Mouse (Mus musculus) right cerebral cortex, adult 2 months (tissue): ENCODE data around the gene Oaz2.
A peak's percentile ranks its signal among the peaks of the same experiment; 100 is the strongest.
"Not testable (repeated sequence)": the region's sequence is repeated elsewhere in the genome, so short reads cannot be mapped to it uniquely, and the experiment has no call there.

Source experiments
- DNase-seq, 2 experiments: peaks; one replicate each; pipeline ENCODE4 v3.0.0; 2021 to 2022; ENCODE audit warnings: low spot score in 2 of 2

Oaz2 gene

DNA sequence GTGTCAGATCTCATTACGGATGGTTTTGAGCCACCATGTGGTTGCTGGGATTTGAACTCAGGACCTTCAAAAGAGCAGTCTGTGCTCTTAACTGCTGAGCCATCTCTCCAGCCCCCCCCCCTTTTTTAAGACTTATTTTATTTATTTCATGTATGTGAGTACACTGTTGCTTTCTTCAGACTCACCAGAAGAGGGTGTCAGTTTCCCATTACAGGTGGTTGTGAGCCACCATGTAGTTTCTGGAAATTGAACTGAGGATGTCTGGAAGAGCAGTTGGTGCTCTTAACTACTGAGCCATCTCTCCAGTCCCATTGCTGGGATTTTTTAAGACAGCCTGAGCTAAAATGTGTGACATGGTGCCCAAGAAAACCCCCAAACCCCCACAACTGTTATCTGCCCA lies 15.8 kb upstream of the Oaz2 start:
- DNase-seq, result not testable (repeated sequence)

- no peak for DNase-seq
Measured at GRCm38 (mm10) chr9:65653741-65654140, 14.1 kb upstream of the Oaz2 start.

GRCm38 (mm10) chr9:65654700-65655237 lies 13.0 kb upstream of the Oaz2 start:
- no peak for DNase-seq

DNA sequence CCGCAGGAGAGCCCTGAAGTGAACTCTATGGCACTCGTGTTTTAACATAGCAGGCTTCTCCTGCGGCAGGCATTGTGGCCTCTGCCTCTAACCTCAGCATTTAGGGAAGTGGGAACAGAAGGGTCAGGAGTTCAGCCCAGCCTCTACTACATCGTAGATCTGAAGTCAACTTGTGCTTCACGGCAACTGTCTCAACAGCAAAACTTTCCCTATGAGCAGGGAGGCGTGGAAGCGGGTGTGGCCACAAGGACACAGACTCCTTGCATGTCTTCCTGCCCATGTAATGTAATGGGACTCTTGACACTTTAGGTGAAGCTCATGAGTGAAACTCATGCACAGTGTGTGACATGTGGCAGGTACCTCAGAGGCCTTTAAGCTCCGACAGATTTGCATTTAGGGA lies 12.3 kb upstream of the Oaz2 start:
- DNase-seq, result no peak

DNA sequence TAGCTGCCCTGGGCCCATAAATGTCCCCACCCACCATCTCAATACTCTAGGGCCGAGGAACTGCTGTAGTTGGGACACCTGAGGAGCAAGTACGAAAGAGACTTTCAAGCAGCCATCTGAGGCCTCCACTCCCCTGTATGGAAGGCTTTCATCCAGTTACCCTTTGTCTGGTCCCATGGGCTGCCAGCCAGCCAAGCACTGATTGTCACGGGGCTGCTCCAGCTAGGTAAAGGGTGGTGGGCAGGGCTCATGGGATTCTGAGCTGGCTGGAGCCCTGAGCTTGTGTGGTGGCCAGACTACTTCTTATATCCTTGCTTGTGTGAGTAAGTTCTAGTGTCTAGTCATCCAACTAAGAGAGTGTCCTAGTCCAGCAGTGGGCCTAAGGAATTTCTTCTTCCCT lies 10.6 kb upstream of the Oaz2 start:
- no peak for DNase-seq

GRCm38 (mm10) chr9:65661029-65661428 lies 6.8 kb upstream of the Oaz2 start:
- DNase-seq, result no peak

DNA sequence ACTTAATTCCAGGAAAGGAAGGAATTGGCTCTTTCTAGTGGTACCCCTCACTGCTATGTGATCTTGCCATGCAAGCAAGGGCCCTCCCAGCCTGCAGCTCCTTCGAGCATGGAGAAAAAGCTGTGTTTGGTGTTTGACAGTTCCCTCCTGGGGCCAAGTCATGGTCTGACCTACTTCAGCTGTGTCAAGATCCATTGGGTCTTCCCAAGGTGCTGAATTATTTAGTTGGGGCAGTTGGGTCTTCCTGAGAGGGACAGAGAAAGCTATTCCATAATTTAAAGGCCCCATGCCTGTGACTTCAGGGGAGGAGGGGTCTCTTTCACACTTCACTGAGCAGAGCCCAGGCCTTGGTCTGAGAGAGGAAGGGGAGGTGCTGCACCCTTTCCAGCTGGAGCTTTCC lies 6.3 kb upstream of the Oaz2 start:
- DNase-seq, result no peak

DNA sequence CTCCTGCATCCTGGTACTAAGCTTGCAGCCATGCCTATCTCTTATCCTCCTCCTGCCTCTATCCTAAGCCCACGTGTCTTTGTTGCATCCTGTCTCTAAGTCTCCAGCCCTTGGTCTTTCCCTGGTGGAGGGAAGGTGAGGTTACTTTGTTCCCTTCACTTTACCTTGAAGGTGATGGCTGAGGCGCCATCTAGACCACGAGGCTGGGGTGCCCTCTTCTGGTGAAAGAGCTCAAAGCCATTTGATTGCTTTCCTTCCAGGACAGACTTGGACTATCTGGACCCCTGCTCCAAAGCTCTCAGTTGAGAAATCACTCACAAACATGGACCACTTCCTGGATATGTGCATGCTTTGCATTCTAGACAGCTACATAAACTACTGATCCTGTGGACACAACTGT lies 3.6 kb upstream of the Oaz2 start:
- peak; percentile 75 to 79 for DNase-seq

DNA sequence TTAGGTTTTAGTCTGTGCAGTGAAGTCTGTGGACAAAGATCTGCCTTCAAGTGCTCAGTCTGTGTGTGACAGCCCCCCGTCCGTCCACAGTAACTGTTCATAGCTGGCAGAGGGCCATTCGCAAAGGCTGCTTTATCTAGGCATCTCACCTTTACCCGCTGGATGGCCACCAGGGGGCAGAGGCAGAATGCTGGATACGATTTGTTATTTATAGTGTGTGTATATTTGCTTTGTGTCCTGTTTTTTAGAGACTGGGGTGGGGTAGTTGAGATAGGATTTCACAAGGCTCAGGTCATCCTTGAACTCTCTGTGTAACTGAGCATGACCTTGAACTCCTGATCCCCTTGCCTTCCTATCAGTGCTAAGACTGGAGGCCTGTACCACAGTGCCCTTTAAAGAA lies 1.8 kb upstream of the Oaz2 start:
- DNase-seq, result peak; percentile 56 to 71

DNA sequence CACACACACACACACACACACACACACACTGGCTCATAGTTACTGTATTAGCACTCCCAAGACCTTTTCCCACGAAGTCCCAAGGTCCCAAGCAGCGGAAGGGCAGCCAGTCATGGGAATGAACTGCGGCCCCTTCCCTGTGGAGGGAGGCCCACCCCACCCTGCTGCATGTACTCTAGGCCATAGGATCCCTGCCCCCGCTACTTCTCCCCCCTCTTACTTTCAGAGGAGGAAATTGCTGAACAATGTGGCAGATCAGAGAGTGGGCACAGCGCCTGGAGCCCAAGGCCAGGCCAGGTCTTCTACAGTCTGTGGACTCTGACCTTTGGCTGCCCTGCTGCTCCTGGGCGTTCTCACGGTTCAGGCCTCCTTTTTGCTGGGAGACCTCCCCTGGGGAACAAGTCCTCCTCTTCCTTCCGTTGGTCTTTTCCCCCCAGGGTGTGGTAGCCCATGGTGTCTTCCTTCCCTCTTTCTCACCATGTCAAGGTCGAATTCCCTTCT lies 3.7 kb downstream of the Oaz2 start:
- no peak for DNase-seq

DNA sequence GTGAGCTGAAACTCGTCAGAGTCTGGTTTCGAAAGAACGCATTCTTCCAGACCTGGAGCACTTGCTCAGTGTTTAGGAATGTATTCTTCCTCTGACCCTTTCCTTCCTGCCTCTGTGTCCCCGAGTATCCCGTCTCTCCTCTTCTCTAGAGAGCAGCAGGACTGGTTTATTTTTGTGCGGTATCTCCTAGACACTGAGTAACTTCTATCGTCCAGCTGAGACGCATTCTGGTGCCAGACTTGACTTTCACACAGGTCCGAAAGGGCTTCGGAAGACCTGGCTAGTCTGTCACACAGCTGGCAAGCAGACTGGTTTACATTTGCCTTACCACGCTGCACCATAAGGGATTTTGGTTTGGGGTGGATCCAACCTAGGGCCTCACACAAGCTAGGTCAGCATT lies 5.2 kb downstream of the Oaz2 start:
- no peak for DNase-seq

DNA sequence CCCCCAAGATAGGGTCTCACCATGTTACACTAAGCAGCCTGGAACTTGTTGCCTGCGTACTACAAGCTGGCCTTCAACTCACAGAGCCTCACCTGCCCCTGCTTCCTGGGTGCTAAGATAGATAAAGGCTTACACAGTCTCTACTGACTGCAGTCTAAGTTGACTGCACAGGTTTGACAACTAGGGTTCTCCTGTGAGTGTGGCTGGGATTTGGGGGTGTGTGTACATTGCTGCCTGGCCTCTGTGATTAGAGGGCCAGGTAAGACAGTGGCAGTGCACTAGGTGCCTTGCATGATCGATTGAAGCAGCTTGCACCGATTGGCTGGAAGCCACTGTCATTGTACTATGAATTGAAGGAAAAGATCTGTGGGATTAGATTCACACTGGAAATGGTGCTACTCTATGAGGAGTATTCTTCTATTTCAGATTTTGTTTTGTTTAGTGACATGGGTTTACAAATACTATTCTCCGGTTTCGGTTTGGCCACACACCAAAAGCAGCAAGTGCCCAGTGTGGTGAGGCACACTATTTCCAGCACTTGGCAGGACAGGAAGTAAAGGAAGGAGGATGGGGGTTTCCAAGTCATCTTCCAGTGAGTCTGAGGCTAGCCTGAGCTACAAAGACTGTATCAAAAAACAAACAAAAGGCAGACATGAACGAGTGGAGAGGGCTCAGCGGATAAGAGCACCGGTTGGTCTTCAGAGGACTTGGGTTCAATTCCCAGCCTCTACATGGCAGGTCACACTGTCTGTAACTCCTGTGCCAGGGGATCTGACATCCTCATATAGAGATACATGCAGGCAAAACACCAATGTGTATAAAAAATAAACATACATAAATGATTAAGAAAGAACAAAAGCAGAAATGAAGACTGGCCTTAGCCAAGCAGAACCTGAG lies 7.9 kb downstream of the Oaz2 start:
- DNase-seq, result no peak

- DNase-seq, result peak; percentile 95 to 96
Measured at GRCm38 (mm10) chr9:65676358-65677118, 8.7 kb downstream of the Oaz2 start.

DNA sequence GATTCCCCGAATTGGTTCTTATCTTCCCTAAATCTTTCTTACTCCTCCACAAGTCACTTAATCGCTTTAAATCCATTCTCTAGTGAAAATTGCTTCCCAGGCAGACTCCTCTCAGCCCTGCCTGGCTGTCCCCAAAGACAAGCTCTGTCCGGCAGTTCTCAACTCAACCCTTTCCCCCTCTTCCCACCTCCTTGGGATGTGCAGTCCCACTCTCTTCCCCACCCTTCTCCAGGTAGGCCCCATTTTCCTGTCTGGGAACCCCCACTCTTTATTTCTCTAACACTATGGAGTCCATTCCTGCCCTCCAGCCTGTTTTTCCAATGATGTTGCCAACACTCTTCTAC lies 9.3 kb downstream of the Oaz2 start:
- DNase-seq, result no peak

DNA sequence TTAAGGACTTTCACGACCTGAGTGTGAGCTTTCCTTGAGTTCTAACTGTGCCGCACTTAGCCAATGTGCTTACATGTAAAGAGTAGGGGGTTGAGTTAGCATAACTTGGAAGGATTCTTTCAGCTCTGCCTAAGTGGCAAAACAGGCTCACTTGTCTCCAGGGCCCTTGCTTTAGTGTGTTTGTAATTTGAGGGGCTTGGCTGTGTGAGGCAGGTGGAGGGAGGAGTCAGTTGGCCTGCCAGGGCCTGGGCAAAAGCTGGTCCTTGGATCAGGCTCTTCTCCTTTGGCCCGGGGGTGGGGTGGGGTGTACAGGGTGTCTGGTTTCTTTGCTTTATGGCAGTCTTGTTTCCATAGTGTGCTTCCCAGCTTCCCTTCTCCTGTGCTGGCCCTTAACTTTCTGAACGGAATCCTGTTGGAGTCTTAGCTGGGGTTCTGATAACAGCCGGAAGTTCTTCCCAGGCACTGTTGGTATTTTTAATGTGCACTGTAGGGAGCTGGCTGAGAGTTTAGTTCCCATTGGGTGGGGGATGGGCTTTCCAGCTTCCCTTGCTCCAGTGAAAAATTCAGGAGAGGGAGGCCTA lies 11.5 kb downstream of the Oaz2 start:
- no peak for DNase-seq

GRCm38 (mm10) chr9:65680938-65681633 lies 13.3 kb downstream of the Oaz2 start:
- DNase-seq, result no peak

GRCm38 (mm10) chr9:65681634-65681940 lies 13.8 kb downstream of the Oaz2 start:
- no peak for DNase-seq

DNA sequence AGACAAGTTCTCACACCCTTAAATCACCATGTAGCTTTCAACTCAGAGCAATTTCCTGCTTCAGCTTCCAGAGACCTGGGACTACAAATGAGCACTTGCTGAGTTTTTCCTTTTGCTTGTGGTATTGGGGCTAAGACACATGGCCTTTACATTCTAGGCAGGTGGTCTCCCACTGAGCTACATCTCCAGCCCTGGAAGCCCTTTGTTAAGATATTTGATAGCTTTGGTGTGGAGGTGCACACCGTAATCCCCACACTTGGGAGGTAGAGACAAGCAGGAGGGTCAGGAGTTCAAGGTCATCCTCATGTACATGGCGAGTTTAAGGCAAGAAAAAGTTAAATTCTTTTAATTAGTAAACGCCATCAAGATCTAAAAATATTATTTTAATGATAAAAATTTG lies 14.4 kb downstream of the Oaz2 start:
- DNase-seq, result no peak

GRCm38 (mm10) chr9:65682994-65683393 lies 15.2 kb downstream of the Oaz2 start:
- DNase-seq, result no peak

GRCm38 (mm10) chr9:65684704-65685103 lies 16.9 kb downstream of the Oaz2 start:
- no peak for DNase-seq

DNA sequence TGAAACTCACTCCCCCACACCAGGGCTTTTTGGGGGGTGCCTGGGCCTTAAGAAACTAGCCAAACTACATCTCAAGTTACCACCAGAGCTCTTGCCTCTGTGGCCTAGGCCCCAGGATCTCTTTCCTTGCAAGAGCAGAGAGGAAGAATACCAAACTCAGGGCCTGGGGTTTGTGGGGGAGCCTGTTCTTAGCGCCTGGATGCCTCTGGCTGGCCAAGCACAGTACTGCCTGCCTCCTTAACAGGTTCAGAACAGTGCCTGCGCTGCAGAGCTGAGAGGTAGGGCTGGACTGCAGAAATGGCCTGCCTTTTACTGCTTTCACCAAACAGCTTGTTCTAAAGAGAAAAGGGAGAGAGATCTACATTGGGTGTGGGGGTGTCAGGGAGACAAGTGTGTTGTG lies 22.1 kb downstream of the Oaz2 start:
- not testable (repeated sequence) for DNase-seq

DNA sequence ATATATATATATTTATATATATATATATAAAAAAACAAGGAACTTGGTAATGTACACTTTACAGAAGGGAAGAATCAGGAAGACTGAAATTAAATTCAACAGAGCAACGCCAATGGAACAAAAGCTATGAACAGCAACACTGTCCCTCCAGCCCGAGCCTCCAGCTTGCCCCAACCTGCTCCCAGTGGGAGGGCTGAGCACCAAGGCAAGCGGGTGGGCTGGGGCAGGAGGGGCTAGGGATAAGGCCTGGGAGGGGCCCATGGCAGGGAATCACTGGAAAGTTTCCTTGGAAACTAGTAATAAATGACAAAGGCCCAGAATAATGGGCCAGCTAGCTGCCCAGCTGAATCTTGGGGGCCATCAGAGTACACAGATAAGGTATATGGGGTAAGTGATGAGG lies 24.7 kb downstream of the Oaz2 start:
- DNase-seq, result no peak
